Mouse (Mus musculus): ENCODE measurements at regions not wholly inside any gene's neighbourhood (a gene's known extent, or its start where the extent isn't known, plus 50 kb on each side); places are given as distances from the start of the nearest gene placed in this dataset.
A peak's percentile ranks its signal among the peaks of the same experiment; 100 is the strongest.
"Not testable (repeated sequence)": the region's sequence is repeated elsewhere in the genome, so short reads cannot be mapped to it uniquely, and the experiment has no call there.

DNA sequence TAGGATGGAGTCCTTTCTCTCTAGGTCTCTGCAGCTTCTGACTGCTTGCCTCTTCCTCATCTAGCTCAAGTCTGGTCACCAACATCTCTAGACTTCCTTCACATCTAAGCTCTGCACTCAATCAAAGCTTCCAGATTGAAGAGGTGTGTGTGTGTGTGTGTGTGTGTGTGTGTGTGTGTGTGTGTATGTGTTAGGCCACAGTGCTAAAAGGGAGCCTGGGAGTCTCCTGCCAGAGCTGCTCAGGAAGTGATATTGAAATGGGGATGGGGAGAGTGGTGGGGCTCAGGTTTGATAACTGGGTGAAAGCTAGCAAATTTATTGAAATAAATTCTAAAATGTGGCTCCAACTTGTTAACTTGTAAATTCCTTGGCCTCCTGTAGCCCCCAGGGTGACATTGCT is 73.3 kb downstream of the Gm31371 start:
- H3K9me3 ChIP-seq (replicated peaks; ENCODE audit: low read length); H3K4me3 ChIP-seq (replicated peaks; ENCODE audit: low read depth, low read length); H3K27ac ChIP-seq; H3K27me3 ChIP-seq (ENCODE audit: insufficient read depth, low read length); H3K9ac ChIP-seq (ENCODE audit: low read depth, low read length); H3K36me3 ChIP-seq (ENCODE audit: insufficient read depth, low read length); H3K4me1 ChIP-seq (replicated peaks; ENCODE audit: insufficient read depth, low read length); H3K4me2 ChIP-seq (ENCODE audit: low read length); DNase-seq (ENCODE audit: low spot score); ATAC-seq (replicated peaks; ENCODE audit: low FRiP score, low read depth): not testable (repeated sequence)

DNA sequence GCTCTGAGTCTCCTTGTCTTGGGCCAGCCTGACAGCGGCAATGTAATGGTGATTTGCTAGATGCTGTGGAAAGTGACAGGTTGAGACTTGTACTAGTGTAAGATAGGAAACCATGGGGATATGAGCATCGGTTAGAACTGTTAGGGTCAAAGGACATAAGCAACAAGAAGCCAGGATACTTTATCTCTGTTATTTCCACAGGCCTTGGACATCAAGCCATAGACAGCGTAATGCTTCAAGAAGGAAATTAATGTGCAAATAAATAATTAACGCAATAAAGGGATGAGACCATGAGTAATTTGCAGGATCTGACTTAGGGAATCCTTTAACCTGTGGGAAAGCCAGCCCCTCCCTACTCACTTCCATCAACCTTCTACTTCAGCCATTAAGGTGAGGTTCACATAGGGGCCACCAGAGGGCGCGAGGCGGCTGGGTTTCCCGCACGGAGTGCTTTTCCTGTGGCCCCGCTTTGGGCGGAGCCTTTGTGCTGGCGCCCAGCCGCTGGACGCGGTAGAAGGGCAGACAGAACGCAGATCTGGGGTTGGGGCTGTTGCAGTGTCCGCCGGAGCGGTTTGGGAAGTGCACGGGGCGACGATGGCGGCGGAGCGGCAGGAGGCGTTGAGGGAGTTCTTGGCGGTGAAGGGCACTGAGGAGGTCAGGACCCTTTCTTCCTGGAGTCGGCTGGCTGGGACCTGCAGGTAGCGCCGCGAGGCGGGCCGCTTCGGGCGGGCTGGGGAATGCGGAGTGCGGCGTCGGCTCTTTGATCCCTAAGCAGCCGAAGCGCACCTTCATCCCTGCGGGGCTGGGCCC is 76.5 kb downstream of the Gm31371 start:
- no peaks in the 10 kb centered on the region for H3K36me3 ChIP-seq (ENCODE audit: insufficient read depth, low read length)
- peak; percentile 77 for DNase-seq (ENCODE audit: low spot score)
- peak overlapping the region; percentile 68 for H3K4me2 ChIP-seq (ENCODE audit: low read length)
- TF ChIP-seq CTCF (IDR thresholded peaks at IDR 0.05; ENCODE audit: low read depth): peak; percentile 92
- peak overlapping the region; percentile 67 for H3K9ac ChIP-seq (ENCODE audit: low read depth, low read length)
- no peaks in the 10 kb centered on the region for H3K27me3 ChIP-seq (ENCODE audit: insufficient read depth, low read length)
- no peak overlapping the region for H3K27ac ChIP-seq
- H3K9me3 ChIP-seq (replicated peaks; ENCODE audit: low read length): no peaks in the 10 kb centered on the region; the same call in 1 of the 2 replicates
- H3K4me3 ChIP-seq (replicated peaks; ENCODE audit: low read depth, low read length): peak overlapping the region; percentile 40
- no peaks in the 10 kb centered on the region for H3K4me1 ChIP-seq (replicated peaks; ENCODE audit: insufficient read depth, low read length)
- ATAC-seq (replicated peaks; ENCODE audit: low FRiP score, low read depth): peak; percentile 100
- WGBS: 8% methylated on average over 42 of the region's 42 CpGs

DNA sequence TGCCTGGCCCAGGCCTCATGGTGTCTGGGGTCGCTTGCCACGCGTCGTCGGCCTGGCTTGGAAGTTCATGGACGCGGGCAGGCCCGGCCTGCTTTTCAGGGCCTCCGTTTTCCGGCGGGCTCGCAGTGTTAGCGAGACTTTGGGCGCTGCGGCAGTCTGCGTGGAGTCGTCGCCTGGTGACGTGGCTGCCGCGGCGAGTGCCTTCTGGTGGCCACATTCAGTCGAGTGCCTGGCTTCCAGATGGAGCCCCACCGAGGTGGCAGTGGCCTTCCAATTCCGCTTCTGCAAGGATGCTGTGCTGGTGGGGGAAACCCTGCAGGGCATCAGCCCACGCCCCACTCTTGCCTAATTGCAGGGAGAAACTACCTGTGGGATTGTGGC is 77.1 kb downstream of the Gm31371 start:
- H3K27ac ChIP-seq; H3K36me3 ChIP-seq (ENCODE audit: insufficient read depth, low read length); H3K27me3 ChIP-seq (ENCODE audit: insufficient read depth, low read length); DNase-seq (ENCODE audit: low spot score); H3K4me1 ChIP-seq (replicated peaks; ENCODE audit: insufficient read depth, low read length); ATAC-seq (replicated peaks; ENCODE audit: low FRiP score, low read depth); H3K9me3 ChIP-seq (replicated peaks; ENCODE audit: low read length): not testable (repeated sequence)
- H3K9ac ChIP-seq (ENCODE audit: low read depth, low read length): peak overlapping the region; percentile 67
- H3K4me2 ChIP-seq (ENCODE audit: low read length): peak overlapping the region; percentile 68
- peak overlapping the region; percentile 40 for H3K4me3 ChIP-seq (replicated peaks; ENCODE audit: low read depth, low read length)
- 24% methylated on average over 26 of the region's 26 CpGs for WGBS

DNA sequence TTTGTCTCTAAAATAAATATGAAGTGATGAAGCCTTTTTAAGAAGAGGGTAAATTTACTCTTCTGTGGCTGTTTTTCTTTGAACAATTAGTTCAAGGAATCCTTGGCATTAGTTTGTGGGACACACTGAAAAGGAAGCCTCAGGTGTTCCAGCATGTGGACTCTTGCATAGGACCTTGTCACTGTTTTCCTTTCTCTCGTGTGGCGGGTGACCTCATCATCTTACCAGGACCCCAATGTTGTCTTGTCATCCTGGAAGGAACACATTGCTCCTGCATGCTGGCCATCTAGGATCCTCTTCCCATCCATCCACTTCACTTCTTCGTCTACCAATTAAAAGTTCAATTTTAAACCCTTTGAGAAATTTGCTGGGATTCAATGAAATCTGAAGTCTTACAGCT is 104.9 kb downstream of the Gm31371 start:
- DNase-seq (ENCODE audit: low spot score); H3K36me3 ChIP-seq (ENCODE audit: insufficient read depth, low read length); H3K4me2 ChIP-seq (ENCODE audit: low read length); H3K27ac ChIP-seq; H3K4me1 ChIP-seq (replicated peaks; ENCODE audit: insufficient read depth, low read length); H3K4me3 ChIP-seq (replicated peaks; ENCODE audit: low read depth, low read length); H3K9me3 ChIP-seq (replicated peaks; ENCODE audit: low read length); H3K27me3 ChIP-seq (ENCODE audit: insufficient read depth, low read length); H3K9ac ChIP-seq (ENCODE audit: low read depth, low read length); ATAC-seq (replicated peaks; ENCODE audit: low FRiP score, low read depth): not testable (repeated sequence)
- WGBS: 81% methylated on average over 3 of the region's 3 CpGs

DNA sequence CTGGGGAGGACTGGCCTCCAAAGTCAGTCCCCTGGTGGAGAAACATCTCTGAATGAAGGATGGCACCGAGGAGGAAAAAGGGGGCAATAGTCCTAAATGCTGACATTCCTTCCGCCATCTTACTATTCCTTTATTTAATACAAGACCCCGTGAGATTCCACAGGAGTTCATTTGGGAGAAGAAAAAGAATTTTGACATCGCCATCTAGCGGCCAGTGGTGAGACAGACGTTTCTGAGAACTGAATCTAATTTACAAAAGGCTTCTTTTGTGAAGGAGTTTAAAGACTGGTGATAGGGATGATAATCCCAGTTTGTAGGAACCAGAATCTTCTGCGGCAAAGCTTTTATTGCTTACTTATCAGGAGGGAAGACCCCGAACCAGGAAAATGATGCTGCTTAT is 107.8 kb downstream of the Gm31371 start:
- not testable (repeated sequence) for H3K4me3 ChIP-seq (replicated peaks; ENCODE audit: low read depth, low read length); H3K27ac ChIP-seq; H3K4me2 ChIP-seq (ENCODE audit: low read length); ATAC-seq (replicated peaks; ENCODE audit: low FRiP score, low read depth); H3K9ac ChIP-seq (ENCODE audit: low read depth, low read length); H3K36me3 ChIP-seq (ENCODE audit: insufficient read depth, low read length); H3K27me3 ChIP-seq (ENCODE audit: insufficient read depth, low read length); H3K4me1 ChIP-seq (replicated peaks; ENCODE audit: insufficient read depth, low read length); H3K9me3 ChIP-seq (replicated peaks; ENCODE audit: low read length)
- peak; percentile 4 for DNase-seq (ENCODE audit: low spot score)
- TF ChIP-seq CTCF (IDR thresholded peaks at IDR 0.05; ENCODE audit: low read depth): peak; percentile 51
- WGBS: 61% methylated on average over 8 of the region's 8 CpGs

DNA sequence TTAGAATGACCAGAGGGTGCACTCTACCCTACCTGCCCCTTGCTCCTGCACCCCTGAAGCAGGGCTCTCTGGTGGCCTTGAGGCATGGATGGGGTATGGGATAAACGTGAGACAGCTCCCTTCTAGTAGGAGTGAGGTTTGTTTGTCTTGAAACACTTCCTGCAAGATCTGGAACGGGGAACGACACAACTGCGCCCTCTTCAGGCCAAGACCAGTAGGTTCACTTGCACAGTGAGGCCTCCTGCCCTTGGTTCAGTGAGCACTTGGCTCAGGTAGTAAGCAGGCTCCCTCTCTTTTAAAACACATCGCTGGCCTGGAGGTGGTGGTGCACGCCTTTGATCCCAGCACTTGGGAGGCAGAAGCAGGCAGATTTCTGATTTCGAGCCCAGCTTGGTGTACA is 110.1 kb downstream of the Gm31371 start:
- H3K4me3 ChIP-seq (replicated peaks; ENCODE audit: low read depth, low read length); H3K9me3 ChIP-seq (replicated peaks; ENCODE audit: low read length); DNase-seq (ENCODE audit: low spot score); ATAC-seq (replicated peaks; ENCODE audit: low FRiP score, low read depth); H3K4me1 ChIP-seq (replicated peaks; ENCODE audit: insufficient read depth, low read length); H3K9ac ChIP-seq (ENCODE audit: low read depth, low read length); H3K4me2 ChIP-seq (ENCODE audit: low read length); H3K36me3 ChIP-seq (ENCODE audit: insufficient read depth, low read length); H3K27me3 ChIP-seq (ENCODE audit: insufficient read depth, low read length); H3K27ac ChIP-seq: not testable (repeated sequence)
- TF ChIP-seq CTCF (IDR thresholded peaks at IDR 0.05; ENCODE audit: low read depth): peak; percentile 27; the same call in 1 of the 2 replicates
- WGBS: 70% methylated on average over 7 of the region's 7 CpGs

DNA sequence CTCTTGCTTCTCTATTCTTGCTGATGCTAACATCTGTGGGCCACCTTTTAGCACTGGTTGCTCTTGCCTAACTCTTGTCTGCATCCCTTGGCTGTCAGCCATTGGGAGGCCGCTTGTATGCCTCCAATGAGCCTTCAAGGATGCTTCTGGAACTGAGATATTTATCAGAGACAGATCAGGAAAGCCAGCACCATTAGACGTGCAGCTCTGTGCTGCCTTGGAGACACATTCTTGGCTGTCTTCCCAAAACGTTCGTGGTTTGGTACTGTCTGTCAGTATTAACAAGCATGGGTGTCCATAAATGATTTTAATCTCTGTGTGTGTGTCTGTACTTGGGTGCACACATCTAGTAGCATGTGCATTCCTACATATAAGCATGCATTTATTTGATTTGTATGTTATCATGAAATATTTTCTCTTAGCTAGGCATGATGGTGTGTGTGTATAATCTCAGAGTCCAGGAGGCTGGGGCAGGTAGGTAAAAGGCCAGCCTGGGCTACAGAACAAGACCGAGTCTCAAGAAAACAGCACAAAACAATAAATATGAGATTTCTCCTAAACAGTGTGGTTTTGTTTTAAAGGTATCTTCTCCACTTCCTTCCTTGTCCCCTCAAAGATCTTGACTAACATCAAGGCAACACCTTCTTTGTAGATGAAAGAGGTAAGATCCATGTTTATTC is 111.4 kb downstream of the Gm31371 start:
- H3K9me3 ChIP-seq (replicated peaks; ENCODE audit: low read length); H3K4me1 ChIP-seq (replicated peaks; ENCODE audit: insufficient read depth, low read length); H3K9ac ChIP-seq (ENCODE audit: low read depth, low read length); H3K4me2 ChIP-seq (ENCODE audit: low read length); H3K27me3 ChIP-seq (ENCODE audit: insufficient read depth, low read length); ATAC-seq (replicated peaks; ENCODE audit: low FRiP score, low read depth); H3K4me3 ChIP-seq (replicated peaks; ENCODE audit: low read depth, low read length); DNase-seq (ENCODE audit: low spot score); H3K27ac ChIP-seq; H3K36me3 ChIP-seq (ENCODE audit: insufficient read depth, low read length): not testable (repeated sequence)
- WGBS: 64% methylated on average over 5 of the region's 5 CpGs

DNA sequence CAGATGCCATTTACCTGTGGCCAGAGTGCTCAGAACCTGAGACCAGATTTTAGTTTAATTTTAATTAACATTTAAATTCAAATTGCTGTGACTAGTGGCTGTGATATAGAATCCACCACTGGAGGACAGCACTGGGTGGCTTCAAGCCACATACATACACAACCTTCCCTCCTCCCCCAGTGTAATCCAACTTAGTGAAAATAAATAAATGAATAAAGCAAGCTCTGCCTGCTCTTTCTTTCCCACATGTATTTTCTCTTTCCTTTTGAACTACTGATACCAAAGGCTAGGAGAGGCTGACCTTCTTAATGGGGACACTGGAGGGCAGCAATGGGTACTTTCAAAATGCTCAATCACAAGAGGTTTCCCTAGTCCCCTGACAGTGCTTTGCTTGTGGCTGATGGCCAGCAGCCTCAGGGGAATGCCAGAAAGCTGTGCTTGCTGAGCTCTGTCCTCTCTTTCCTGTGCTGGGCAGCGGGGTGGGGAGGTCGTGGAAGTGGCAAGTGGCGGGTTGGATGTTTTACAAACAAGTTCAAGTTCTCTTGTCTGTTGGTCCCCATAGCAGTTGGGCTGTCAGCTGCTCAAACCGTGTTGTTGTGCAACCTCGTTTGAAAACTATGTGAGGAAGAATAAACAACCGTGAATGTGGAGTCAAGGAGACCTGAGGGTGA is 112.4 kb downstream of the Gm31371 start:
- not testable (repeated sequence) for H3K9me3 ChIP-seq (replicated peaks; ENCODE audit: low read length); DNase-seq (ENCODE audit: low spot score); H3K4me3 ChIP-seq (replicated peaks; ENCODE audit: low read depth, low read length); H3K9ac ChIP-seq (ENCODE audit: low read depth, low read length); ATAC-seq (replicated peaks; ENCODE audit: low FRiP score, low read depth); H3K27ac ChIP-seq; H3K4me2 ChIP-seq (ENCODE audit: low read length); H3K36me3 ChIP-seq (ENCODE audit: insufficient read depth, low read length); H3K27me3 ChIP-seq (ENCODE audit: insufficient read depth, low read length); H3K4me1 ChIP-seq (replicated peaks; ENCODE audit: insufficient read depth, low read length)
- 80% methylated on average over 6 of the region's 6 CpGs for WGBS
